Mouse (Mus musculus) stomach, postnatal 0 days (tissue): ENCODE data around the gene Spata17. TPM values are rescaled to one million over a fixed set of nuclear protein-coding genes. Genes with fewer than 3 reads are reported as not detected.

Experiments used
- ATAC-seq: fragments of 200-750 bp; cut with Nextera tagmentation; 2 replicates; pipeline ENCODE4 v1.8.0; 2017; ENCODE audit not compliant: low FRiP score, low TSS enrichment
- DNase-seq: peaks from one replicate; pipeline ENCODE4 v3.0.0-alpha.2; 2016; ENCODE audit warnings: low spot score
- H3K27ac ChIP-seq: fragments of 300-500 bp; sonication (generic); replicated peaks from 2 replicates; pipeline ENCODE4 v1.5.1; 2014; ENCODE audit warnings: mild to moderate bottlenecking, control low read depth
- H3K27me3 ChIP-seq: fragments of 300-500 bp; sonication (generic); 2 replicates; pipeline ENCODE4 v1.6.1; 2014; ENCODE audit warnings: low read length; ENCODE audit not compliant: control insufficient read depth, insufficient read depth
- H3K36me3 ChIP-seq: fragments of 300-500 bp; sonication (generic); 2 replicates; pipeline ENCODE4 v1.6.1; 2014; ENCODE audit warnings: low read length, mixed read lengths; ENCODE audit not compliant: control insufficient read depth, insufficient read depth
- H3K4me1 ChIP-seq: fragments of 300-500 bp; sonication (generic); replicated peaks from 2 replicates; pipeline ENCODE4 v1.6.1; 2014; ENCODE audit warnings: antibody characterized with exemption; ENCODE audit not compliant: control insufficient read depth, insufficient read depth
- H3K4me2 ChIP-seq: fragments of 300-500 bp; sonication (generic); replicated peaks from 2 replicates; pipeline ENCODE4 v1.6.1; 2014; ENCODE audit warnings: low read depth, mild to moderate bottlenecking, control low read depth, moderate library complexity
- H3K4me3 ChIP-seq: fragments of 300-500 bp; sonication (generic); 2 replicates; pipeline ENCODE4 v1.5.1; 2014; ENCODE audit warnings: low read depth, low read length, control low read depth
- H3K9ac ChIP-seq: fragments of 300-500 bp; sonication (generic); 2 replicates; pipeline ENCODE4 v1.6.1; 2014; ENCODE audit warnings: mild to moderate bottlenecking, low read length, control low read depth, mixed read lengths
- H3K9me3 ChIP-seq: fragments of 300-500 bp; sonication (generic); 2 replicates; pipeline ENCODE4 v1.6.1; 2016; ENCODE audit warnings: low read length; ENCODE audit not compliant: control insufficient read depth
- CTCF ChIP-seq: IDR thresholded peaks from 2 replicates; pipeline ENCODE4 v1.5.1; 2016; ENCODE audit warnings: antibody characterized with exemption, low read depth, mild to moderate bottlenecking, moderate library complexity
- EP300 ChIP-seq: optimal IDR thresholded peaks from 2 replicates; pipeline ENCODE3; 2016; ENCODE audit warnings: antibody characterized with exemption
- WGBS: fragments of 180-500 bp; shearing (Covaris S2); extraction: QIAGEN DNeasy Blood & Tissue Kit; methylation state at CpG from one replicate; pipeline ENCODE4 v1.1.7; 2014; 5-methylcytosine and 5-hydroxymethylcytosine counted together
- polyA plus RNA-seq: library from polyadenylated mRNA; unstranded; fragments of >200 nt; fragmentation: Nextera tagmentation; extraction: Ambion mirVana; gene quantifications from 2 replicates; pipeline ENCODE4 v1.2.1, GENCODE M21; 2015

The Spata17 gene
- polyA plus RNA-seq, 1 experiment from 2014 or later, result 0.22 TPM

GRCm38 (mm10) chr1:187016116-187016515 is 199.1 kb downstream of the Spata17 start:
- Histone ChIP-seq H3K36me3 (no peaks in the 10 kb centered on the region), H3K9me3 (no peaks in the 10 kb centered on the region), H3K4me1 (no peaks in the 10 kb centered on the region), H3K9ac (no peak overlapping the region), H3K4me2 (no peak overlapping the region), H3K27me3 (no peaks in the 10 kb centered on the region), H3K27ac (no peak overlapping the region), H3K4me3 (no peak overlapping the region)
- no peak for ATAC-seq
- 52% methylated on average over 4 of the region's 4 CpGs for WGBS
- DNase-seq, result no peak
- TF ChIP-seq EP300 (no peak), CTCF (no peak)

DNA sequence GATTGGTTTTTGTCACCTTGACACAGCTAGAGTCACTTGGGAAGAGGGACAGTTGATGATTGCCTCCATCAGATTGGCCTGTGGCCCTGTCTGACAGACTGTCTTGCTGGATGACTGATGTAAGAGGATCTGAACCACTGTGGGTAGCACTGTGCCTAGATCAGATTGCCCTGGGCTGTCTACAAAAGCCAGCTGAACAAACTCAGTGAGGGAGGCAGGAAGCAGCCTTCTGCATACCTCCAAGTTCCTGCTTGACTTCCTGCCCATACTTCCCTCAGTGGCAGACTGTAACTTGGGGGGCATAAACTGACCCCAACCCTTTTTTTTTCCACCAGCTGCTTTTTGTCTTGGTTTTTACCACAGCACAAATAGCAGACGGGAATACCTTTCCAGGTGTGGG is 199.6 kb downstream of the Spata17 start:
- Histone ChIP-seq H3K36me3 (no peaks in the 10 kb centered on the region), H3K27me3 (no peaks in the 10 kb centered on the region), H3K4me2 (no peak overlapping the region), H3K4me1 (no peaks in the 10 kb centered on the region), H3K27ac (no peak overlapping the region), H3K4me3 (no peak overlapping the region), H3K9me3 (no peaks in the 10 kb centered on the region), H3K9ac (no peak overlapping the region)
- no peak for ATAC-seq
- DNase-seq, result no peak
- WGBS, result 64% methylated on average over 1 of the region's 1 CpGs
- TF ChIP-seq EP300, result no peak
- TF ChIP-seq CTCF, result no peak

- Histone ChIP-seq H3K9me3 (no peaks in the 10 kb centered on the region), H3K4me2 (no peak overlapping the region), H3K36me3 (no peaks in the 10 kb centered on the region), H3K9ac (no peak overlapping the region), H3K4me1 (no peaks in the 10 kb centered on the region), H3K27me3 (no peaks in the 10 kb centered on the region), H3K4me3 (no peak overlapping the region), H3K27ac (no peak overlapping the region)
- no peak for ATAC-seq
- WGBS, result 78% methylated on average over 2 of the region's 2 CpGs
- TF ChIP-seq EP300 (no peak), CTCF (no peak)
- DNase-seq, result no peak
Observed at GRCm38 (mm10) chr1:187014141-187014540, 201.1 kb downstream of the Spata17 start.

DNA sequence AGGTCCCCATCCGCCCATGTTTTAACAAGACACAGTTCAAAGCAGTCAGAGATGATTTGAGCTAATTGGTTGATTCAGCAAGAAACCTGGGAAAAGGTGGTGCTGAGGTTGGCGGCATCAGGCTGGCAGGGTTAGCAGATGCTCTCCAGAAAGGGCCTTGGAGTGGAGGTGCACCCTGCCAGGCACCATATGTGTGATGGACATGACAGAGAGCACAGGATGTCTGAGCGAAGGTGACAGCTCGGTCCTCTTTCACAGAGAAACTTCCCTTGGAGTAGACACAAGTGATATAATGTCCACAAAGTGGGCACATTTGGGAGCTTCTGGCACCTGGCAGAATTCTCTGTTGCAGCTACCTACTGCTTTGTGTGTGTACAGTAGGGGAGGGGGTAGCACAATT is 203.7 kb downstream of the Spata17 start:
- H3K4me3 ChIP-seq, result no peak overlapping the region

GRCm38 (mm10) chr1:187010071-187010470 is 205.2 kb downstream of the Spata17 start:
- WGBS, result 74% methylated on average over 11 of the region's 11 CpGs
- no peak for DNase-seq
- H3K4me2 ChIP-seq, result no peak overlapping the region
- TF ChIP-seq CTCF (no peak), EP300 (no peak)
- no peak for ATAC-seq
- H3K27ac ChIP-seq, result no peak overlapping the region
- H3K4me1 ChIP-seq, result no peaks in the 10 kb centered on the region
- no peaks in the 10 kb centered on the region for H3K36me3 ChIP-seq
- no peaks in the 10 kb centered on the region for H3K27me3 ChIP-seq
- no peaks in the 10 kb centered on the region for H3K9me3 ChIP-seq
- H3K9ac ChIP-seq, result no peak overlapping the region
- no peak overlapping the region for H3K4me3 ChIP-seq

More for the DNA sequence above, 203.7 kb downstream of the Spata17 start:
- no peak overlapping the region for H3K27ac ChIP-seq
- WGBS, result 82% methylated on average over 4 of the region's 4 CpGs
- H3K4me2 ChIP-seq, result no peak overlapping the region
- no peak for DNase-seq
- ATAC-seq, result no peak
- H3K9me3 ChIP-seq, result no peaks in the 10 kb centered on the region
- no peaks in the 10 kb centered on the region for H3K36me3 ChIP-seq
- no peaks in the 10 kb centered on the region for H3K27me3 ChIP-seq
- H3K4me1 ChIP-seq, result no peaks in the 10 kb centered on the region
- no peak overlapping the region for H3K9ac ChIP-seq
- TF ChIP-seq EP300, result no peak
- TF ChIP-seq CTCF, result no peak

DNA sequence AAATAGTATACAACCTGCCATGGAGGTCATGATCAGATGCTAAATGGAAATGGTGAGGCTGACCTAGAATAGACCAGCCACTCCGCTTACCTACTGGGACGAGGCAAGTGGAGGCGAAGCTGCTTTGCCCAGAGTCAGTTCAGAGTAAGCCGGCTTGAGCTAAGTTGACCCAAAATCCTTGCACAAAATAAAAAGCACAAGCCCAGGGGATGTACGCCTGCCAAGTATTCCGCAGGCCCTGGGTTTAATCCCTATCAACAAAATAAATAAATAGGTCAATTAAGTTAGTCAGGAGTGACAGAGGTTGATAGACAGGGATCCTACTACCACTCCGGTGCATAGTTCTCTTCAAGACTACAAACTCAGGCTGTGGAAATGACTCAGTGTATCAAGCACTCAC is 207.0 kb downstream of the Spata17 start:
- no peaks in the 10 kb centered on the region for H3K9me3 ChIP-seq
- ATAC-seq (no peak), DNase-seq (no peak)
- H3K4me3 ChIP-seq, result no peak overlapping the region
- WGBS, result 84% methylated on average over 7 of the region's 7 CpGs
- no peaks in the 10 kb centered on the region for H3K27me3 ChIP-seq
- no peak overlapping the region for H3K9ac ChIP-seq
- no peak overlapping the region for H3K27ac ChIP-seq
- no peak for TF ChIP-seq CTCF
- no peak for TF ChIP-seq EP300
- no peak overlapping the region for H3K4me2 ChIP-seq
- H3K36me3 ChIP-seq, result no peaks in the 10 kb centered on the region
- no peaks in the 10 kb centered on the region for H3K4me1 ChIP-seq
